Mouse (Mus musculus) embryo, embryonic 10.5 days (tissue): ENCODE results near the gene Gns.
"Not testable (repeated sequence)": the region's sequence is repeated elsewhere in the genome, so short reads cannot be mapped to it uniquely, and the experiment has no call there.

ENCODE experiments used
- DNase-seq: peaks from one replicate; pipeline ENCODE4 v3.0.0-alpha.2; 2015; ENCODE audit warnings: low spot score

Gene Gns

GRCm38 (mm10) chr10:121364801-121365564 lies at the start of gene Gns:
Gene Gns, plus strand, starts transcription at chr10:121365090.
- DNase-seq: peak; percentile 94

- peak; percentile 33 for DNase-seq
Observed at GRCm38 (mm10) chr10:121315321-121316283, 49.3 kb upstream of the Gns start.

DNA sequence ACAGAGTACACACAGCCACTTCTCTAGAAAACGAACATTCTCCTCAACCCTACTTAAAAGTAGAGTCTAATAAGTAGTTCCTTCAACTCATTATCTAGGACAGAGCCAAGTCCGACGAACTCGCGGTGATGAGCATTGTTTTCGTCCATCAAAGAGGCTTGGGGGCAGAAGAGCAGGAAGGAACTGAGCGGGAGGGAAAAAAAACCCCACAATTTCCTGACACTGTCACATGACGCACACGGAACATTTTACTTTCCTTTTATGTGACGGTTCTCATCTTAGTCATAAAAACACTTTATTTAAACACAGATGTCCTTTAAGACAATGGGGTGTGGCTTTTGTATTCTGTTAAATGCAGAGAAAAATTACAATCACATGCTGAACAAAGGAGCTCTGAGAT lies 48.5 kb upstream of the Gns start:
- DNase-seq: no peak

DNA sequence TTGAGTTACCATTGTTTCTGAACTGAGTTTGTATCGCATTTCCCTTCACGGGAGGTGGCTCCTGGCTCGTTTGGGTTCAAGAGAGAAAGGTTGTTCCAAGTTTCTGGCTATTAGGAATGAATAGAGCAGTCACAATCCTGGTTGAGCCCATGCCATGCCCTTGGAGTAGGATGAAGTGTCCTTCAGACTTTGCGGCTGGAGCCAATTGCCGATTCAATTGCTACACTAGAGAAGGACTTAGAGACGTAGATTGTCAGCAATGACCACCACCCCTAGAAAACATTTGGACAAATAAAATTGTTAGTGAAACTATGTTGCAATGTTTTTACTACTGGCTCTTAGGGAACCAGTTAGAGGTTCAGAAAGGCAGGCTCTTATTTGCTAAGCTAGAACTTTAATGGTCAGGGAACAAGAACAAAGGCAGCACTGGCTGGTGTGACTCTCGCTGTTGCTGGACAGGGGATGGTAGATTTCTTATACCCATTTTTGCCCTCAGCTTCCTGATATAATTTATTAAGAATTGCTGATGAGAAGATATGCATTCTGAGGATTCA lies 46.4 kb upstream of the Gns start:
- no peak for DNase-seq

GRCm38 (mm10) chr10:121323493-121323892 lies 41.4 kb upstream of the Gns start:
- DNase-seq: no peak

DNA sequence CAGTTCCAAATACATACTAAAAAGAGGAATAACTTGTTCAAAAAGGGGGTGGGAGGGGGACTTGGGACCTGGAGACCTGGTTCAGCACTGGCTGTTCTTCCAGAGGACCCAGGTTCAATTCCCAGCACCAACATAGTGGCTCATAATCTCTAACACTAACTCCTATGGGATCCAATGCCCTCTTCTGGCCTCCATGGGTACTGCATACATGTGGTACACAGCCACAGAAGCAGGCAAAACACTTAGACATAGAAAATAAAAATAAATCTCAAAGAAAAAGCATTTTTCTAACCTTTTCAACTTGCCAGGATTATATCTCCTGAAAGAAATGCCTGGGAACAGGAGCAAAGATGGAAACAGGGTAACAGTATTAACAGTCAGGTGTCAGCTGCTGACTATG lies 38.7 kb upstream of the Gns start:
- no peak for DNase-seq

DNA sequence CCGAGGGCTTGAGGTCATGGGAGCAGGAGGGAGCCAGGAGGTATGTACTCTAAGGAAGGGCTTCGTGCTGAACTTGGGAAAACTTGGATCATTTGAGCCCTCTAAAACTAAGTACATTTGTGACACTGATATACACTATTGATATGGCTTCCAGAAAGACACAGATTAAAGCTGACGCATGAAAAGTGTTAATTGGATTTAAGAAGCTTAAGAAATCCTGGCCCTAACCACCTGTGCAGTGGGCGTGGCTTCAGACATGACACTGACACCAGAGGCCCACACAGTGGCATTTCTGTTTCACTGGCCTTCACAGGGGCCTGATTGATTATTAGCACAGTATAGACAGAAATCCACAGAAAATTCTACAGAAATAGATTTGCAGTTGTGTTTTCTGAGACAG lies 35.3 kb upstream of the Gns start:
- DNase-seq: no peak

DNA sequence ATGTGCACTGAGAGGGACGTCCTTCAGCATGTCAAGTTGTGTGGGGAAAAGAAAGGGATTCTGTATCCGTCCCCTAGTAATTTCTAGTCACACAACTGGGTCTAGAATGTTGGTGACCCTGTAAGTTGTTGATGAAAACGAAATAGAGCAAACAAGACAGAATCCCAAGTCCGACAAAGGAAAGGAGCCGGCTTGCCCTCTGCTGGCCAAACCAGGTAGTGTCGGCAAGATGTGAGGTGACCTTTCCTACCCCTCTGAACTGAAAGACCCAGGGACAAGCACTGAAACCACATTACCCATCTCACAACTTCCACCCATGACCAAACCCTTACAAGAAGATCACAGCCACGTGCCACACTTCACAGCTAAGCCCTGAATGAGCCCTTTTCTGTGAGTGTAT lies 34.0 kb upstream of the Gns start:
- DNase-seq: peak; percentile 81

GRCm38 (mm10) chr10:121334576-121334975 lies 30.3 kb upstream of the Gns start:
- peak; percentile 67 for DNase-seq

DNA sequence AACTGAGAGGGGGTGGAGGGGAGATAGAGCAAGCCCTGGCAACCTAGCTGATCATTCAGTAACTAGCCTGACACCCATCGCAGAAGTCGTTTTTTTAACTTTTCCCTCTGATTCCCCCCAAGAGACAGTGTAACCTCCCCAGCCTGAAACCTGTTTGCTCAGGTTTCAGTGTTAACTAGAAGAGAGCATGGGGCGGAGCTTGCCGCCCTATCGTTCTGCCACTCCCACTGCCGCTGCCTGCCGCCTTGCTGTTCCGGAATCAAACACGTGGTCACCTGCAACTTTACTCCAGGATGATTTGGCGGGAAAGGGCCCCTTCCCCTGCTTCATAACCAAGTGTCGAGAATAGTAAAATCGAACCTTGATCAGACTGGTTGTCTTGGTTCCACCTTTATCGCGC lies 28.4 kb upstream of the Gns start:
- not testable (repeated sequence) for DNase-seq

DNA sequence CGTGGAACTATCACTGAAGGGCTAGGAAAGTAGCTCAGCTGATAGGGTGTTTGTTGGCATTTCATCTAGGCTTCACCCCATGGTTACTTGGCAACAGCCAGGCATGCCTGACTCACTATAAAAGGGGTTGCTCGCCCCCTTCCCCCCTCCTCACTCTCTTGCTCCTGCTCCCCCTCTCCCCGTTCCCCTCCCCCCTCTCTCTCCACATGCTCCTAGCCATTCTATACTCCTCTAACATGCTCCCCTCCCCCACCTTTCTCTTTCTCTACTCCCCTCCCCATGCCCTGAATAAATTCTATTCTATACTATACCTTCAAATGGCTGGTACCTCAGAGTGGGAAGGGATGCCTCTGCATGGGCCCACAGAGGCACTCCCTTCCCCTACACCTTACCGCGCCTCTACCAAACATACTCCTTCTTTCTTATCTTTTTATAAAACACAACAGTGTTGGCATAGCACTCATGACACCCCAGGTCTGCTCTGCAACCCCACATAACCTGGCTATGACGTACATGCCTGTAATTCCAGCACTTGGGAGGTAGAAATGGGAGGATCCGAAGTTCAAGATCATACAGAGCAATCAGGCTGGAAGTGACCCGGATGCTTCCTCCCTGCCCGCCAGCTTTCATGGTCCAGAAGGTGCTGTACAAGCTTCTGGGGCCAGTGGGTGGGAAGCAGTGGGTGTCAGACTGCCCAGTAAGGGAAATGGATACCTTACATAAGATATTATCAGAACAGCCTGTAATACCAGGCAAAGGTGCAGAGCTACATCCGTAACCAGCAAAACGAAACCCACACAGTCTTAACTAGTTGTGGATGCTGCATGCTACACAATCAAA lies 23.9 kb upstream of the Gns start:
- peak; percentile 68 for DNase-seq

DNA sequence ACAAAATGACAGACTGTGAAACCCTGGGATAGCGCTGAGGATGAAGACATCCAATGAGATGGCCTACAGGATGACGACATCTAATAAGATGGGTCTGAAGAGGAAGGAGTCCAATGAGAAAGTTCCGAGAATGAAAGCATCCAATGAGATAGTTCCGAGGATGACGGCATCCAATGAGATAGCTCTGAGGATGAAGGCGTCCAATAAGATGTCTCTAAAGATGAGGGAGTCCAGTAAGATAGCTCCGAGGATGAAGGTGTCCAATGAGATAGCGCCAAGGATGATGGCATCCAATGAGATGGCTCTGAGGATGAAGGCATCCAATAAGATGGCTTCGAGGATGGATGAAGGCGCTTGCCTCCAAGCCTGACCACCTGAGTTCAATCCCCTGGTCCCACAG lies 22.6 kb upstream of the Gns start:
- no peak for DNase-seq

- DNase-seq: no peak
Observed at GRCm38 (mm10) chr10:121343867-121344266, 21.0 kb upstream of the Gns start.

GRCm38 (mm10) chr10:121349244-121349643 lies 15.6 kb upstream of the Gns start:
- DNase-seq: no peak

DNA sequence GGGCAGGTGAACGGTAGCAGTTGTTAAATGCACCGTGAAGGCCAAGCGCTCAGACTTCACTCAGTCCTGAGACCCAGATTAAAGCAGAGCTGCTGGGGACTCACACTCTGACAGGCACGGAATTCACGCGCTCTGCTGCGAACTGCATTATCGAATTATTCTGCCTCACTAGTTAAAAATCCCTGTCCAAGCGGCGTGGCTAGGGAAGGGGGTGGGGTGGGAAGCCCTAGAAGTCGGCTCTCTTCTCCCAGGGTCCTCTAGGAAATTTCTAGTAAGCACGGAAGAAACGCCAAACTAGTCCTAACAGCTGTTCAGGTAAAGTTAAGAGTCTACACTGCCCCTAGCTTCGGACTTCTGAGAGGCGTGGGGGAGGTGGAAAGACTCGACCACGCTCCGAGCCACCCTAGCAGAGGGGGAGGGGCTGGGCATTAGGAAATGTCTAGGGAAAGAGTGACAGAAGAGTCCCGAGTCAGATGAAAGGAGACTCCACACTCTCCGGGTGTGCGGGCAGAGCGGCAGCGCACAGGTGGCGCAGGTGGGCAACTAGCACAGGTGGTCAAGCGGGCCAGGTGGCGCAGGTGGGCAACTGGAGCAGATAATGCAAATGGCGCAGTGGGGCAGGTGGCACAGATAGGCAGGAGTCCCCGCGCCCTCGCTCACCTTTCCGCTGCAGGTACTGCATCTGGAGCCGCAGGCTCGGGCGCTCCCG lies 14.4 kb upstream of the Gns start:
- peak; percentile 64 for DNase-seq

DNA sequence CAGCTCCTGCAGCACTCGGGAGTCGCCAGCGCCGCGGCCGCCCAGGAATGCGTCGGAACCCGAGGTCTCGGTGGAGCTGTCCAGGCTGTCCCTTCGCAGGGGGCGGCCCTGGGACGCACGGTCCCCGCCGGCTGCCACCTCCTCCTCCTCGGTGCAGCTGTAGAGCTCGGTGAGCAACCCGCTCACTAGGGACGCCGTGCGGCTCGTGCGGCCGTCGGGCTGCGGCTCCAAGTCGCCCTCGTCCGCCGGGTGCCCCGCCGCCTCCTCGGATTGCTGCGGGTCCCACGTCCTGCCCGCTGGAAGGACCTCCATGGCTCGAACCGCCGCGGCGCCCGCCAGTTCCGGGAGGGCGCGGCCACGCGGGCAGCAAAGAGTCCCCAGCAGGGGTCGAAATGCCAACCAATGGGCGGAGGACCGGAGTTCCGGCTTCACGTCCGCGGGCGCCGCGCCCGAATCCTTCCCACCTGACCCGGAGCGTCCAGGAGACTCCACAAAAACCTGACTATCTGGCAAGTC lies 13.8 kb upstream of the Gns start, which contains the start of gene Tbc1d30:
TSS of gene Tbc1d30 (minus strand) at position 213 of the 516 bp plus-strand sequence.
- peak; percentile 65 for DNase-seq

DNA sequence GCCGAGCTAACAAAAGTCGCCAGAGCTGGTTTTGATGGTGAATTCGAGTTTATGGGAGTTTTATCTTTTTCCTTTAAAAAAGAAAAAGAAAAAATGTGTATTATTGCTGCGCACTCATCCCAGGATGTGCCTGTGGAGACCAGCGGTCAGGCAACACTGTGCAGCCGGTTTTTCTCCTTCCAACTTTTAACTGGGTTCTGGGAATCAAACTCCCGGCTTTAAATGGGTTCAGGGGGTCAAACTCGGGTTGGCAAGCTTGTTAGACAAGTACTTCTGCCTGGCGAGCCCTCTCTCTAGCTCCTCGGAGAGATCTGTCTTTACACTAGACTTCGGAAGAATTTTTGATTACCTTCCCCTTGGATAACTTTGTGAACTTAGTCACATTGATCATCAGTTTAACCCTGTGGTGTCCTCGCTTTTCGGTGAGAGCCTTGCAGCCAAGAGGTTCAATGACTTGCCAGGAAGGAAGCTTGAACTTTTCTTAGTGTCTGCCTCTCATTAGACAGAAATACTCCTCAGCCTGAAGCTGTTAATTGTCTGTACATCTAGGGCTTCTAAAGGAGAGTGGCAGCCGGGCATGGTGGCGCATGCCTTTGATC lies 13.1 kb upstream of the Gns start:
- no peak for DNase-seq

GRCm38 (mm10) chr10:121360358-121360757 lies 4.5 kb upstream of the Gns start:
- DNase-seq: no peak

DNA sequence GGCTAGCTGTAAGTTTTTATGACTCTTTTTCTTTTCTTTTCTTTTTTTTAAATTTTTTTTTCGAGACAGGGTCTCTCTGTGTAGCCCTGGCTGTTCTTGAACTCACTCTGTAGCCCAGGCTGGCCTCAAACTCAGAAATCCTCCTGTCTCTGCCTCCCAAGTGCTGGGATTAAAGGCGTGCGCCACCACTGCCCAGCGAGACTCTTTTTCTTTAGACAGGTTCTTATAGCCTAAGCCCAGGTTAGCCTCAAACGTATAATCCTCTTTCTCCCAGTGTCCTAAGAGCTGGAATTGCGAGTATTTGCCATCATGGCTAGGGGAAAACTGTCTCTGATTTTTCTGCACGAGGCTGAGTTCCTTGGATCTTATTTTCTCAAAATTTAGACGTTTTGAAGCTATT lies 1.7 kb upstream of the Gns start:
- no peak for DNase-seq

GRCm38 (mm10) chr10:121364306-121364705 lies 584 bp upstream of the Gns start:
- no peak for DNase-seq
